Mouse (Mus musculus) cerebellum, adult 2 months (tissue): ENCODE measurements around the gene 1500009L16Rik. TPM values are rescaled to one million over a fixed set of nuclear protein-coding genes. Genes with fewer than 3 reads are reported as not detected.
A peak's percentile ranks its signal among the peaks of the same experiment; 100 is the strongest.

Source experiments
- DNase-seq, 2 experiments: peaks; one replicate each; pipeline ENCODE4 v3.0.0; 2021
- H3K27ac ChIP-seq: fragments of 200-500 bp; 2 replicates; pipeline ENCODE4 v1.5.1; 2012; ENCODE audit warnings: low read length, control low read depth, inconsistent platforms; ENCODE audit not compliant: insufficient read depth
- H3K27me3 ChIP-seq: fragments of 200-500 bp; 2 replicates; pipeline ENCODE4 v1.6.1; 2012; ENCODE audit warnings: inconsistent platforms, mild to moderate bottlenecking, low read length, moderate library complexity; ENCODE audit not compliant: control insufficient read depth, insufficient read depth
- H3K4me1 ChIP-seq: fragments of 200-500 bp; 2 replicates; pipeline ENCODE4 v1.6.1; 2011; ENCODE audit warnings: low read length; ENCODE audit not compliant: control insufficient read depth, insufficient read depth
- H3K4me3 ChIP-seq: fragments of 200-500 bp; replicated peaks from 2 replicates; pipeline ENCODE3; 2011; ENCODE audit warnings: mild to moderate bottlenecking, low read depth, low read length, control low read depth; ENCODE audit not compliant: insufficient read depth
- CTCF ChIP-seq: fragments of 200-500 bp; IDR thresholded peaks from 2 replicates; pipeline ENCODE4 v1.5.1; 2011; ENCODE audit warnings: low read depth, mild to moderate bottlenecking, control low read depth, low read length, moderate library complexity, borderline replicate concordance; ENCODE audit not compliant: insufficient read depth
- POLR2A ChIP-seq: fragments of 200-500 bp; IDR thresholded peaks from 2 replicates; pipeline ENCODE4 v1.6.1; 2011; ENCODE audit warnings: low read length, control low read depth, borderline replicate concordance; ENCODE audit not compliant: insufficient read depth
- WGBS: fragments of 180-500 bp; shearing (Covaris S2); methylation state at CpG from one replicate; pipeline ENCODE4 v1.1.7; 2018; 5-methylcytosine and 5-hydroxymethylcytosine counted together
- polyA plus RNA-seq: library from polyadenylated mRNA; depleted of rRNA; stranded (reverse); fragments of >200 nt; gene quantifications from 2 replicates; pipeline ENCODE4 v1.2.3, GENCODE M21; 2012

1500009L16Rik gene
- polyA plus RNA-seq, 1 experiment = 17.9 TPM

GRCm38 (mm10) chr10:83733725-83734124 is 11.1 kb downstream of the 1500009L16Rik start:
- Histone ChIP-seq H3K4me1 (peaks cover 3% of the 10 kb centered on the region), H3K4me3 (no peak overlapping the region), H3K27me3 (no peaks in the 10 kb centered on the region), H3K27ac (no peak overlapping the region)
- DNase-seq = no peak
- TF ChIP-seq POLR2A = no peak
- TF ChIP-seq CTCF = no peak
- WGBS = 75% methylated on average over 4 of the region's 4 CpGs

- no peak overlapping the region for H3K27ac ChIP-seq
- no peak for TF ChIP-seq CTCF
- no peak for TF ChIP-seq POLR2A
- 83% methylated on average over 15 of the region's 15 CpGs for WGBS
Measured at GRCm38 (mm10) chr10:83738996-83739655, 16.5 kb downstream of the 1500009L16Rik start.

GRCm38 (mm10) chr10:83744656-83745055 is 22.0 kb downstream of the 1500009L16Rik start:
- no peak overlapping the region for H3K4me3 ChIP-seq
- H3K27ac ChIP-seq = peak overlapping the region; percentile 19
- TF ChIP-seq POLR2A = no peak
- TF ChIP-seq CTCF = no peak
- H3K4me1 ChIP-seq = no peaks in the 10 kb centered on the region; the same call in 1 of the 2 replicates
- WGBS = 8% methylated on average over 3 of the region's 3 CpGs
- no peaks in the 10 kb centered on the region for H3K27me3 ChIP-seq
- peak; percentile 78 to 84 for DNase-seq

More at GRCm38 (mm10) chr10:83738996-83739655, 16.5 kb downstream of the 1500009L16Rik start:
- DNase-seq = no peak
- Histone ChIP-seq H3K27me3 (no peaks in the 10 kb centered on the region), H3K4me3 (no peak overlapping the region), H3K4me1 (no peaks in the 10 kb centered on the region; the same call in 1 of the 2 replicates)

- H3K27me3 ChIP-seq = no peaks in the 10 kb centered on the region
- no peak overlapping the region for H3K27ac ChIP-seq
- WGBS = 96% methylated on average over 1 of the region's 1 CpGs
- no peak for DNase-seq
- TF ChIP-seq CTCF (no peak), POLR2A (no peak)
- H3K4me1 ChIP-seq = peaks cover 6% of the 10 kb centered on the region; the same call in 1 of the 2 replicates
- H3K4me3 ChIP-seq = no peak overlapping the region
Measured at GRCm38 (mm10) chr10:83753056-83753455, 30.4 kb downstream of the 1500009L16Rik start.

- H3K27me3 ChIP-seq = no peaks in the 10 kb centered on the region
- WGBS = 52% methylated on average over 17 of the region's 17 CpGs
- H3K4me1 ChIP-seq = peaks cover 6% of the 10 kb centered on the region; the same call in 1 of the 2 replicates
- DNase-seq = peak in 1 of 2 experiments; percentile 25
- no peak overlapping the region for H3K27ac ChIP-seq
- TF ChIP-seq POLR2A (no peak), CTCF (no peak)
- no peak overlapping the region for H3K4me3 ChIP-seq
Measured at GRCm38 (mm10) chr10:83757343-83757962, 34.8 kb downstream of the 1500009L16Rik start.

GRCm38 (mm10) chr10:83758732-83759131 is 36.1 kb downstream of the 1500009L16Rik start:
- peak in 1 of 2 experiments; percentile 17 for DNase-seq
- Histone ChIP-seq H3K4me1 (peaks cover 6% of the 10 kb centered on the region; the same call in 1 of the 2 replicates), H3K4me3 (no peak overlapping the region), H3K27ac (no peak overlapping the region), H3K27me3 (no peaks in the 10 kb centered on the region)
- TF ChIP-seq POLR2A (no peak), CTCF (no peak)
- WGBS = 72% methylated on average over 13 of the region's 13 CpGs

GRCm38 (mm10) chr10:83760535-83760934 is 37.9 kb downstream of the 1500009L16Rik start:
- TF ChIP-seq CTCF (no peak), POLR2A (no peak)
- Histone ChIP-seq H3K4me1 (peaks cover 6% of the 10 kb centered on the region; the same call in 1 of the 2 replicates), H3K27me3 (no peaks in the 10 kb centered on the region), H3K4me3 (no peak overlapping the region), H3K27ac (no peak overlapping the region)
- no peak for DNase-seq
- 28% methylated on average over 2 of the region's 2 CpGs for WGBS

- DNase-seq = no peak
- no peak overlapping the region for H3K4me3 ChIP-seq
- no peak overlapping the region for H3K27ac ChIP-seq
- no peaks in the 10 kb centered on the region for H3K4me1 ChIP-seq
- TF ChIP-seq POLR2A (no peak), CTCF (no peak)
- no peaks in the 10 kb centered on the region for H3K27me3 ChIP-seq
- 78% methylated on average over 4 of the region's 4 CpGs for WGBS
Measured at GRCm38 (mm10) chr10:83763891-83764290, 41.2 kb downstream of the 1500009L16Rik start.
